Mouse (Mus musculus) left cerebral cortex, adult 6 months (tissue): ENCODE measurements around the gene Acsl6. TPM values are rescaled to one million over a fixed set of nuclear protein-coding genes. Genes with fewer than 3 reads are reported as not detected.

ENCODE experiments used
- long read RNA-seq, 2 experiments: library from polyadenylated mRNA; unstranded; transcript quantifications; one replicate each; pipeline ENCODE4 v2.0.0; 2019 to 2020
- polyA plus RNA-seq: library from polyadenylated mRNA; unstranded; fragments of <200 nt; fragmentation: Nextera tagmentation; gene quantifications from 2 replicates; pipeline ENCODE4 v1.2.3, GENCODE M21; 2021

The Acsl6 gene
- 158 and 190 TPM in 2 replicates for polyA plus RNA-seq
- long read RNA-seq, experiment 1, full-length matches to known transcripts: 931 of 1,111 reads
- long read RNA-seq, experiment 1, partial matches to known transcripts: 56 of 1,111 reads
- long read RNA-seq, experiment 1, other reads (novel, unspliced or antisense): 124 of 1,111 reads
- long read RNA-seq, experiment 2, full-length matches to known transcripts: 122 of 197 reads
- long read RNA-seq, experiment 2, partial matches to known transcripts: 36 of 197 reads
- long read RNA-seq, experiment 2, other reads (novel, unspliced or antisense): 39 of 197 reads

GRCm38 (mm10) chr11:54303728-54304470 is at the start of gene Acsl6:
Gene Acsl6, plus strand, starts transcription at chr11:54303798.

GRCm38 (mm10) chr11:54267177-54267576 is 36.4 kb upstream of the Acsl6 start, which contains the start of gene Il3:
Gene Il3, minus strand, starts transcription at chr11:54267277.

Other genes with a start within 250 kb of the Acsl6 start
- 34.8 and 38.8 TPM in 2 replicates for gene Pdlim4, start 234.8 kb upstream of the Acsl6 start, polyA plus RNA-seq
- gene P4ha2, start 203.7 kb upstream of the Acsl6 start, polyA plus RNA-seq: 6.3 and 6.4 TPM in 2 replicates
- gene Csf2, start 54.1 kb upstream of the Acsl6 start, polyA plus RNA-seq: not detected in 2 replicates
- not detected in 2 replicates for gene Il3, start 36.5 kb upstream of the Acsl6 start, polyA plus RNA-seq
- gene Meikin, start 66.9 kb downstream of the Acsl6 start, polyA plus RNA-seq: not detected in 2 replicates
- gene Fnip1, start 134.4 kb downstream of the Acsl6 start, polyA plus RNA-seq: 4.0 and 5.9 TPM in 2 replicates
- 7.2 and 8.4 TPM in 2 replicates for gene Rapgef6, start 219.0 kb downstream of the Acsl6 start, polyA plus RNA-seq